Comparison of ENCODE assay signal across 8 mouse cellular contexts in the genomic region with DNA sequence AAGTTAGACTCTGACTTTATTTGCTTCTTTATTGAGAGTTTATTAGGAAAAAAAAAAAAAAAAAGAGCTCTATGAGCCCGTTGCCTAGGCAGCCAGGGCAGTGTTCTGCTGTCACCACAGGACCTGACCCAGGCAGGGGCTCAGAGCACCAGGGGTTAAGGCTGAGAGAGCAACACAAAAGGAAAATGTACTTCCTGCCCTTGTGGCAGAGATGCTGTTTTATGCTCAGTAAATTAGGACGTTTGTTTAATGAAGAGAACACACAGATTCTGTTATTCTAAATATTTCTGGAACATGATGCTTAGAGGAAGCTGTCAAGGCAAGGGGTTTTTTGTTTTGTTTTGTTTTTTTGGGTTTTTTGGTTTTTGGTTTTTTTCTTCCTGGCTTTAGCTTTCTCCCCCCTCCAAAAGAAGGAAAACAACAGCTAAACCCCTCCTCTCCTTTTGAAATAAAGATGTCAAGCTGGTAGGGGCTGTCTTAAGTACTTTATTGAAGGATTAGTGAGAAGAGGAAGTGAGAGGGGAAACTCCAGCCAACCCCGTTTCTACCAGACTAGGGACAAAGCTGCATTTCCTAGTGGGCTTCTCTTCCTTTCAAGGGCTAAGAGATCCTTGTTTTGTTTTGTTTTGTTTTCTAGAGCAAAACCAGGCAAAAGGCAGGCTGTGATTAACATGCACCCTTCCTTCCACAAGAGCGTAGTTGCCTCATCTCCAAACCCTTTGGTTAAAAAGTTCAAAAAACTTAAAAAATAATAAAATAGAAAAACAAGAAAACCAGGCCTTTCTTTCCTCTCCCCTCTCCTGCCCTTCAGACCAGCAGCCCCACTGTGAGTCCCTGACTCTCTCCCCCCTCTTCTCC. TPM values are rescaled to one million over a fixed set of nuclear protein-coding genes. Genes with fewer than 3 reads are reported as not detected.
DNase-seq lines count a peak whose midpoint lies in the region; ATAC-seq and TF ChIP-seq lines count a peak whose summit lies in the region.

No protein-coding gene starts in this region.

- H3K9ac ChIP-seq in heart, adult 2 months (ENCODE audit: low read depth, low read length): 0 out of 2 replicates have a peak overlapping the region, but pooled peaks have one; percentile 63
- peak overlapping the region; percentile 94 for H3K9ac ChIP-seq in liver, embryonic 16.5 days (ENCODE audit: low read depth, low read length)

- peaks cover 38% of the 10 kb centered on the region for H3K4me1 ChIP-seq in heart, adult 2 months (ENCODE audit: control insufficient read depth, insufficient read depth, low read length)
- peaks cover 82% of the 10 kb centered on the region for H3K4me1 ChIP-seq in E14TG2a.4 (replicated peaks; ENCODE audit: low read depth, low read length)
- H3K4me1 ChIP-seq in liver, embryonic 16.5 days (ENCODE audit: control insufficient read depth, low read depth, low read length): peaks cover 74% of the 10 kb centered on the region

- H3K4me2 ChIP-seq in liver, embryonic 16.5 days (ENCODE audit: low read depth, low read length): peak overlapping the region; percentile 79

- TF ChIP-seq CTCF in heart, adult 2 months (IDR thresholded peaks at IDR 0.05): no peak
- TF ChIP-seq CTCF in E14TG2a.4 (conservative IDR thresholded peaks at IDR 0.05; ENCODE audit: low read length): no peak

- no peak for TF ChIP-seq EP300 in heart, adult 2 months (IDR thresholded peaks at IDR 0.05; ENCODE audit: insufficient read depth, low read depth, low read length)

- H3K27ac ChIP-seq in heart, adult 2 months: peak overlapping the region; percentile 98
- H3K27ac ChIP-seq in liver, embryonic 16.5 days (ENCODE audit: low read length): peak overlapping the region; percentile 65

- H3K4me3 ChIP-seq in heart, adult 2 months: peak overlapping the region; percentile 26
- H3K4me3 ChIP-seq in E14TG2a.4 (replicated peaks; ENCODE audit: low read length): peak overlapping the region; percentile 51
- H3K4me3 ChIP-seq in liver, embryonic 16.5 days (ENCODE audit: low read depth, low read length): peak overlapping the region; percentile 92

- TF ChIP-seq POLR2A in heart, adult 2 months (IDR thresholded peaks at IDR 0.05; ENCODE audit: insufficient read depth, low read depth, low read length): no peak

- H3K27me3 ChIP-seq in heart, adult 2 months (ENCODE audit: control insufficient read depth, insufficient read depth, low read length): no peaks in the 10 kb centered on the region
- no peaks in the 10 kb centered on the region for H3K27me3 ChIP-seq in E14TG2a.4 (ENCODE audit: insufficient read depth, low read length)
- no peaks in the 10 kb centered on the region for H3K27me3 ChIP-seq in liver, embryonic 16.5 days (ENCODE audit: control insufficient read depth, insufficient read depth, low read depth, low read length)

- ATAC-seq in liver, embryonic 16.5 days (ENCODE audit: low read depth): no peak

- H3K9me3 ChIP-seq in E14TG2a.4 (ENCODE audit: low read length): no peaks in the 10 kb centered on the region
- no peaks in the 10 kb centered on the region for H3K9me3 ChIP-seq in liver, embryonic 16.5 days (replicated peaks; ENCODE audit: control insufficient read depth, low read length)

- 29% methylated on average over 4 of the region's 4 CpGs for WGBS in heart, adult 2 months
- WGBS in liver, embryonic 16.5 days (ENCODE audit: insufficient replicate concordance): 33% methylated on average over 4 of the region's 4 CpGs

- intact Hi-C loops in heart, adult 2 months (cut with DNase I): loop anchor here (5.0 kb wide), 1 partner anchor 74 kb away; no protein-coding TSS in a partner anchor
- intact Hi-C loops in left cerebral cortex, postnatal 36 days (cut with DNase I): no loop called here

- peaks cover 24% of the 10 kb centered on the region for H3K79me2 ChIP-seq in heart, adult 2 months (replicated peaks; ENCODE audit: control insufficient read depth, insufficient read depth, low read length)

- peak in 1 of 2 experiments; percentile 22 for DNase-seq in heart, adult 2 months
- no peak for DNase-seq in heart, adult 9 months (ENCODE audit: low spot score in 2 of 2)
- peak; percentile 51 for DNase-seq in forelimb bud, embryonic 11.5 days (ENCODE audit: low read depth, low spot score)
- DNase-seq in frontal cortex, postnatal 14 days (ENCODE audit: low spot score in 2 of 2): no peak
- DNase-seq in cerebellum, postnatal 4 days (ENCODE audit: low spot score in 2 of 2): no peak
- no peak for DNase-seq in left cerebral cortex, postnatal 36 days (ENCODE audit: low spot score in 2 of 2)

- peaks cover 32% of the 10 kb centered on the region for H3K36me3 ChIP-seq in heart, adult 2 months (ENCODE audit: control insufficient read depth, insufficient read depth, low read length)
- H3K36me3 ChIP-seq in E14TG2a.4 (ENCODE audit: insufficient read depth, low read length): peaks cover 46% of the 10 kb centered on the region
- H3K36me3 ChIP-seq in liver, embryonic 16.5 days (ENCODE audit: control insufficient read depth, insufficient read depth): no peaks in the 10 kb centered on the region

RNA-seq across cellular contexts. Expression of a gene that starts 3.2 kb away (rescaled TPM):
- 100 to 1,000 TPM in 1 of 2 experiments, 10 to 100 TPM in 1; 88.3 to 111 TPM for total RNA-seq in heart, adult 2 months (2021)
- 30.4 and 46.8 TPM in 2 replicates for polyA plus RNA-seq in heart, adult 2 months (2012; rRNA removed)
- polyA plus RNA-seq in liver, embryonic 16.5 days (2015; fragmentation: Nextera tagmentation; extraction: Ambion mirVana): 19.7 and 21.9 TPM in 2 replicates
- 10 to 100 TPM; 58.0 to 77.6 TPM for total RNA-seq in left cerebral cortex, postnatal 36 days (2021)

Comparison
In these comparisons a context has a peak if more than half of its experiments do, and no peak if none do; other contexts are left out.
1. H3K4me3 ChIP-seq: peak in every context shown above with its lines; median percentile 92 in liver, embryonic 16.5 days; 51 in E14TG2a.4; 26 in heart, adult 2 months.